Mouse (Mus musculus): ENCODE data around the gene Cald1. TPM values are rescaled to one million over a fixed set of nuclear protein-coding genes. Genes with fewer than 3 reads are reported as not detected.

Cald1 gene
- total RNA-seq, 2 experiments from 2014 or later = 25.8 to 26.6 TPM

- intact Hi-C loops (cut with DNase I) = loop anchor here (5.0 kb wide), 1 partner anchor 51 kb away; no protein-coding TSS in a partner anchor
- DNase-seq = no peak
Observed at GRCm38 (mm10) chr6:34658791-34659190, 60.5 kb downstream of the Cald1 start.

DNA sequence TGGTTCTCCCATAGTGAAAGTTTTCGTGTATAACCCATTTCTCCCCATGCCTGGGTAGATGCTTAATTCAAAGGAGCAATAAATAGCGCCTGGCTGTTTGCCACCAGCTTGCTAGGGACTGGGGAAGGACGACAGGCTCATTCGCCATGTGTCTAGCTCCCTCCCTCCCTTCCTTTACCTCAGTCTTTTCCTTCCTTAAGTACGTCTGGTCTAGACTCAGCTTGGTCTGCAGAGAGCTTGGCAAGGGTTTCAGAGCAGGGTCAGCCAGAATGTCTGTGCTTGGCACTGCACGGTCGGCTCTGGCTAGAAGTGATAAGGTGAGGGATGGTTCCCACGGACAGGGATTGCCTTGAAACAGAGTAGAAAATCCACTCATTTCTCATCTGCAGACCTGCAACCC is 62.4 kb downstream of the Cald1 start:
- intact Hi-C loops (cut with DNase I) = no loop called here
- peak in 1 of 2 experiments; percentile 17 for DNase-seq

- intact Hi-C loops (cut with DNase I) = no loop called here
- DNase-seq = no peak
Observed at GRCm38 (mm10) chr6:34662626-34663025, 64.3 kb downstream of the Cald1 start.

DNA sequence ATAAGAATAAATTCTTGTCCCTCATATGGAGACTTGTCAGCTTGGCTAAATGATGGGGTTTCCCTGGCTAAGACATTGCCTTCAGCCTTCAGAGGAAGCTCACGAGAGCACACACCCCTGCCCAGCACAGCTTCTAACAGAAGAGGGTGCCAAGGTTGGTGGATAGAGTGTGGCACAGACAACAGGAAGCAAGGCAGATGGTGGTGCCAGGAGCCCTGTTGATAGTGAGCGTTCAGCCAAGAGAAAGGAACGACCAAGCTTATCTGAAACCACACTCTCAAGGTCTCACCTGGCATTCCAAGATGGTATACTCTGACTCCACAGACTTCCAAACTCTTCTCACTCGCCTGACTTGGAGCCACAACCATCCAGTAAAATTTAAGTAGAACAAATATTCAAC is 66.0 kb downstream of the Cald1 start:
- no peak for DNase-seq
- intact Hi-C loops (cut with DNase I) = no loop called here

DNA sequence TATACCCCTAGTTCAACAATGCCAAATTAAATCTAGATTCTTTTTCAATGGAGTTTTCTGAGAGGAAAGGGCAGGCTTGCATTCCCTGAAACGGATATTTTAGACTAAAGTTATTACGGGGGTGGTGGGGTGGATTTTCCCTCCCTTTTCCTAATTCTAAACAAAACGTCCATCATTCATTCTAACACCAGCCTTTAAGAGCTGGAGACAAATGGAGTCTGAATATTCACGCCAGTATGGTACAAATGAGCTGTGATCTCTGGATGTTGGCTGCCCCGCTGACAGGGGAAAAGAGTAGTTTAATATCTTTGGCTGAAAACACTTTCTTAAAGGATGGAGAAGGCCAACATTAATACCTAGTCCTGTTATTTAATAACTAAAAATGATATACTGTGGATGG is 66.4 kb downstream of the Cald1 start:
- intact Hi-C loops (cut with DNase I) = no loop called here

DNA sequence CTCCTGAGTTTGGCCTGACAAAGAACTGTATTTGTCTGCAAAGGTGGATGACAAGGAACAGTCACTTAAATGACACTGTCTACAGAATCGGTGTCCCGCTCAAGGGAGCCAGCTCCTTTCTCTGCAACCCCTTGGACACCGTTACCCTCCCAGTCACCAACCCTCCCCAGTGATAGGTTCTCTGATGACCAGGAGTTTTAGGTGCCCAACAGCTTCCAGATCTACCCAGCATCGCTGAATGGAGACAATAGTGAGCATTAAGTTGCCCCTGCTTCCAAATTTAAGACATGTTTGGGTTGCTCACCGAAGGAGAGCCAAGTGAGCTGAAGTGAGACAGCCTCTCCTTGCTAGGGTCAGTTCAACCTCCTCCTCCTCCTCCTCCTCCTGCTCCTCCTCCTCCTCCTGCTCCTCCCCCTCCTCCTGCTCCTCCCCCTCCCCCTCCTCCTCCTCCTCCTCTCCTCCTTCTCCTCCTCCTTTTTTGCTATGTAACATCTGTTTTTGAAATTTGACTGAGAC is 70.5 kb downstream of the Cald1 start:
- DNase-seq = no peak

More for the DNA sequence above, 66.4 kb downstream of the Cald1 start:
- DNase-seq = no peak

GRCm38 (mm10) chr6:34671355-34671754 is 73.1 kb downstream of the Cald1 start:
- no peak for DNase-seq
- intact Hi-C loops (cut with DNase I) = no loop called here

More for the DNA sequence above, 70.5 kb downstream of the Cald1 start:
- intact Hi-C loops (cut with DNase I) = no loop called here

- intact Hi-C loops (cut with DNase I) = no loop called here
Observed at GRCm38 (mm10) chr6:34674416-34674815, 76.1 kb downstream of the Cald1 start.

GRCm38 (mm10) chr6:34674897-34675296 is 76.6 kb downstream of the Cald1 start:
- DNase-seq = no peak
- intact Hi-C loops (cut with DNase I) = no loop called here

More at GRCm38 (mm10) chr6:34674416-34674815, 76.1 kb downstream of the Cald1 start:
- DNase-seq = no peak

DNA sequence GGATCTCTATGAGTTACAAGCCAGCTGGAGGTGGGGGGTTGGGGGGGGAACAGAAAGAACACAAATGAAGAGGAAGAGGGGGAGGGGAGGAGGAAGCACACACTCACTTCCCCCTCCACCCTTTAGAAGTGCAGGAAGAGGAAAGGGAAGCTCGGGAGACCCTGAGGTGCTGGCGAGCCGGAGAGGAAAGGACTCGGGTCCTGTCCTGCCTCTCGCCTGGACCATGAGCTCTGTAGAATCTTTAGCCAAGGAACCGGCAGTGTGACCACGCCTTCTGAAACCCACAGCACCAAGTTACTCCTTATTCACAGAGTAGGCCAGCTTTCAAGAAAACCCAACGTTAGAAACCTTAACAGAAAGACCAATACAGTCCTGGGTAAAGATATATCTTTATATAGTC is 83.8 kb downstream of the Cald1 start:
- intact Hi-C loops (cut with DNase I) = no loop called here
- DNase-seq = no peak

DNA sequence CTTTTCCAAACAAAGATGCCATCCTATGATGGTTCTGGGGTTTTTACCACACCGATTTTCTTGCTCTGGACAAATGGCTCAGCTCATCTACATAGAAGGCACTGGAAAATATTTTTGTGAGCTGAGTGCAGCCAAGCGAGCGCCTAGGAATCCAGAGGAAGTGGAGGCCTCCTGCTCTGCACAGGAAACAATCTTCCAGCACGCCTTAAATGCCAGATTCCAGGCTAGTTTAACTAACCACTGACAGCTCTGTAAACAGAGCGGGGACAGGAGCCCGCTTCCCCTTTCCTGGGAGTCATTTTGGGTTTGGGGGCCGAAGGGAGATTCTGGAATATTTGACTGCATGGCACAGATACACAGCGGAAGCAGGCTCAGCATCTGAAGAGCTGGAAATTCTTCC is 86.6 kb downstream of the Cald1 start:
- no peak for DNase-seq
- intact Hi-C loops (cut with DNase I) = no loop called here

DNA sequence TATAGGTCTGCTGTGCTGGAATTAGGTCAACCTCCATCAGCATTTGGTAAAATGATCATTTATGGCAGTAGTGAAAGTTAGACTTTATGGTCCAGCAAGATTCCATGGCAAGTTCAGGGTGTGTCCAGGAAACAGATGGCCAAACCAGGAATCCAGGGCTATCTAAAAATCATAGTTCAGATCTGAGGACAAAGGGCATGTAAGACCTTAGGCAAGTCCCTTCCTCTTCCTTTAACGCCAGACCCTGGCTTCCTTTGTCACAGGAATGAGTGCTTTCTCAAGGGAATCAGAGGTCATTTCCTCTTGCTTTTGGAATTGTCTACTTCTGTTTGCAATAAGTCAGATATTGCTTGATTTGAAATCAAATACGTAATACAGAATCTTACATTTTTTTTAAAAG is 90.7 kb downstream of the Cald1 start:
- no peak for DNase-seq
- intact Hi-C loops (cut with DNase I) = no loop called here

DNA sequence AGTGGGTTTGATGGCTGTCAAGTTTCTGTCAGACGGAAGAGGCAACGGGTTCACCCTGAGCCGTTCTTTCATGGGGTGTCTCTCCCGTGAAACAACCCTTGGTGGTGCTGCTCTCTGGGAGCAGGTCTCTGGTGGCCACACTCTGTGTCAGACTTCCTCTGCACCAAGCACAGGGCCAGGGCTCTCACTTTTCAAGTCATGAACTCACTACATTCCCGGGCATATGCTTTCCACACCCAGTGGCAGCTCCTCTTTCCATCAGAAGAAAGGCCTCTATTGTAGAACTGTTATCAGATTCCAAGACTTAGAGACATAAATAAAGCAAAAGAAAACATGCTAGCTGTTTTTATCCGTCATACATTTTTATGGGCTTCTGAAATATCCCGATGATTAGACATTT is 93.1 kb downstream of the Cald1 start:
- DNase-seq = no peak
- intact Hi-C loops (cut with DNase I) = no loop called here

DNA sequence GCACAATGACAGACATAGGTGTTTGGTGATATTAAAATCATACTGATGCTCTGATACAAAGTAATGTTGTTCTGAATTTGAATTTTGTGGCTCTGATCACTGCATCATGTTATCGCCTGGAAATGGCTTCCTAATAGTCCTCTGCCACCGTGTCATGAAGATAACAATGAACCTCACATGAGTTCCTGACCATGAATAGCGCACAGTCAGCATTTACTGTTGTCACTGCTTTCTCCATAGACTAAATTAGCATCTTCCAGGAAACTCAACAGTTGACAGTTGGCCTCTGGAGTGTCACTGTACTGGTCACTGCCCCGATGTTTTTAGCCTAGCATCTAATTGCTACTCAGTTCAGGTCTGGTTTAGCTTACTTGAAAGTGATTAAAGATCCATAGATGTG is 95.8 kb downstream of the Cald1 start:
- no peak for DNase-seq
- intact Hi-C loops (cut with DNase I) = no loop called here

- no peak for DNase-seq
- intact Hi-C loops (cut with DNase I) = no loop called here
Observed at GRCm38 (mm10) chr6:34703421-34704120, 105.3 kb downstream of the Cald1 start.

DNA sequence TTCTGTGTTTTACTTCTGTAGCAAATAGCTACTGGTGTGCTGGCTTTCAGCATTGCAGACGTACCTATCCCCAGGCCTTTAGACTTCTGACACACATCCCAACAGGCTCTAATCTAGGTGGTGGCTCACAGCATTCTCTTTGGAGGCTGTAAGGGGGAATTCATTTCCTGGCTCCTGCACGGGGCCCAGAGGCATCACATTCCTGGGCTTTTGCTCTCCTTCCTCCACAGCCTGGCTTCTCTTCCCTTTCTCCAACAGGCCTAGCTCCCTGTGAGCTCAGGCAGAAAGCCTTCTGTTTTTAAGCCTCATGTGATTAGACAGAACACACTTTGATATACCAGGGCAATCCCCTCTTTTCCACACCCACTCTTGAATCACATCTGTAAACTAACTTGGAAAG is 109.2 kb downstream of the Cald1 start:
- DNase-seq = no peak
- intact Hi-C loops (cut with DNase I) = no loop called here

DNA sequence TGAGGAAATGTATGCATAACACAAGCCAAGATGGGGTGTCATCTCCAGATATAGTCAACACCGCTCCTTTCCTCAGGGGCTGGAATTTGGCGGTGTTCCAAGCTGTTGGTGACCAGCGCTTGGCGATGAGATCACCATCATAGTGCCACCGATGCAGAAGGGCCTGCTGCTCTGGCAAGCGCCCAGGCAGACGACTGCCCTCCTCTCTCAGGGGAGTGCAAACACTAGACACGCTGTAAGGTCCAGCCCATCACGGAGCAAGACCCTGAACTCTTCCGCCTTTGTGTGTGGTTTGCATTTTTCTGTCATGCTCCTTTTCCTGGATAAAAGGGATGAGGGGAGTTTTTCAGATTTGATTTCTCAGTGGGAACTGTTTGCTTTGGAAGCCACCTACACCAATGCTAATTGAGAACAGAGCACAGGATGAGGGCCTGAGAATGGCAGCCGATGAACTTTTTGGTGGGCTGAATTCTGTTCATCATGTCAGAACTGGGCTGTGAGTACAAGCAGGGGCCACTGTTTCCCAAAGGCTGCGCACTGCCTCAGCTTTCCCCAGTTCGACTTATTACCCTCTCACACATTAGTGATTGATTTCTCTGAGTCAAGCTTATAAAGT is 110.5 kb downstream of the Cald1 start:
- no peak for DNase-seq
- intact Hi-C loops (cut with DNase I) = no loop called here

- intact Hi-C loops (cut with DNase I) = no loop called here
- peak; percentile 45 to 50 for DNase-seq
Observed at GRCm38 (mm10) chr6:34709289-34709688, 111.0 kb downstream of the Cald1 start.

DNA sequence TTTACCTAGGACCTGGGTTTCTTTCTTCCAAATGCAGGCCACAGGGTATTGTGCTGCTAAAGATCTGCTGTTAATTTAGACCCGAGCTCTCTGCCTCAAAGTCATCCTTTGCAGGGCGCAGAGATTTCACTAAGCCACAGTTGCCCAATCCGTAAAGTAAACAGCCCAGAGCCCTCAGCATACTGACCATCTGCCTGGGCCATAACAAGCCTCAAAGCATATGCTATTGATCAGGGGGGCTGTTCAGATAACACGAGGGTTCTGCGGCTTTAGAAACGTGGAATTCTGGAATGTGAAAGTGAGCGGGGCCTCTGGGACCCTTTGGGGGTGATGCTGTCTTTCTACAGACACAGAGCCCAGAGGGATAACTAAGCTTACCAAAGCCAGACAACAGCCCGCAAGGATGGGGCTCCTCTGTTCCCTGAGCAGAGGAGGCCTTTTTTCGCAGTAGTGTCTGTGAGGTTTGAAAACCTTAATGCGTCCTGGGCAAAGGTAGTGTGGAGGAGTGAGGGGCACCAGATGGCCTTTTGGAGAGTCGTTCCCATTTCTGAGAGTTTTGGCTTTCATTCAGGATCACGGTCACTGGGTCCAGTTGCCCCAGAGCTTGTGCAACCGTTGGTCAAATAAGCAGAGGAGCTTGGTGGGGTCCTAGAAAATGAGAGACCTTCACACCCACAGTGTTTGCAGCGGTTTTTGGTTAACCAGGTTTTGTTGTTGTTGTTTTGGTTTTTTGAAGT is 111.8 kb downstream of the Cald1 start:
- intact Hi-C loops (cut with DNase I) = no loop called here
- DNase-seq = no peak

- DNase-seq = no peak
- intact Hi-C loops (cut with DNase I) = no loop called here
Observed at GRCm38 (mm10) chr6:34710848-34711247, 112.5 kb downstream of the Cald1 start.

DNA sequence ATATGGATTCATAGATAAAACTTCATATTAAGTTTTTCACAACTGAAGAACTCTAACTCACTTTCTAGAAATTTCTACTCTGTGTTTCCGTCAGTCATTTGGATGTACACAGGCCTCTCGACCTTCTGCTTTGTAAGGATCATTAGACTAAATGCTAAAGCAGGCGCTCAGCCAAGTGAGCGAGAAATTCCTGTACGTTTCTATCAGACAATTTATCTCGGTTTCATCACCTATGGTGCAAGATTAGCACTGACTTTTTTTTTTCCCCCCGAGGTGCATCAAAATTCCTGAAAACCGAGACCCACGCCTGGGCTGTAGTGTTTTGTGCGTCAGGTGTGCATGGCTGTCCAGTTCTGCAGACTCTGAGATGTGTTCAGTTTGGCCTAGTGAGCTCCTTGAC is 113.3 kb downstream of the Cald1 start:
- DNase-seq = no peak
- intact Hi-C loops (cut with DNase I) = no loop called here
